Mouse (Mus musculus): ENCODE data around the gene Krtap12-1.

- TF ChIP-seq CTCF (IDR thresholded peaks at IDR 0.05; ENCODE audit: borderline replicate concordance, insufficient read depth, low read length) (no peak), POLR2A (IDR thresholded peaks at IDR 0.05; ENCODE audit: low read depth, low read length) (no peak)
Observed at GRCm38 (mm10) chr10:77687021-77687420, 33.4 kb upstream of the Krtap12-1 start.

All from embryonic fibroblast, embryonic 13.5 days (primary cell).